Mouse (Mus musculus): Measurements from ENCODE around the gene Cdk19. TPM values are rescaled to one million over a fixed set of nuclear protein-coding genes. Genes with fewer than 3 reads are reported as not detected.

Cdk19 gene
- polyA plus RNA-seq, 1 experiment from 2014 or later = 12.0 TPM

GRCm38 (mm10) chr10:40449571-40449970 is 110.2 kb downstream of the Cdk19 start:
- 95% methylated on average over 6 of the region's 6 CpGs for WGBS
- H3K27me3 ChIP-seq = no peaks in the 10 kb centered on the region
- no peaks in the 10 kb centered on the region for H3K9me3 ChIP-seq
- no peak overlapping the region for H3K27ac ChIP-seq (replicated peaks)
- H3K4me2 ChIP-seq (replicated peaks) = no peak overlapping the region
- H3K9ac ChIP-seq (replicated peaks) = no peak overlapping the region
- ATAC-seq (ENCODE audit: low FRiP score, low read depth) = no peak
- H3K4me3 ChIP-seq = no peak overlapping the region
- peaks cover 24% of the 10 kb centered on the region for H3K4me1 ChIP-seq
- H3K36me3 ChIP-seq = no peaks in the 10 kb centered on the region

DNA sequence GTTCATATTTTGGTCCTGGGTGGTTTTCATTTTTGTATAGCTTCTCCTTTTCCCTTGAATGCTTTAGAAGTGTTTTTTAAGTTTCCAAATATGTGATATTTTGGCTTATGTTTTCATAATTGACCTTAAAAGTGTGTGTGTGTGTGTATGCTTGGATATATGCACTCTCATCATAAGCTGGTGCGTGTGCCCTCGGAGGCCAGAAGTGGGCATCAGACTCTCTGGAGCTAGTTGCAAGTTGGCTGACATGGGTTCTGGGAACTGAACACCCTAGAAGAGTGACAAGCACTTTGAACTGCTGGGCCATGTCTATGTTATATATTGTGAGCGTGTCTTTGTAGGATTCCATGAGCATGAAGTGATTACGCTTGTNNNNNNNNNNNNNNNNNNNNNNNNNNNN is 110.8 kb downstream of the Cdk19 start:
- no peak overlapping the region for H3K4me3 ChIP-seq
- no peaks in the 10 kb centered on the region for H3K9me3 ChIP-seq
- no peaks in the 10 kb centered on the region for H3K36me3 ChIP-seq
- no peak overlapping the region for H3K27ac ChIP-seq (replicated peaks)
- ATAC-seq (ENCODE audit: low FRiP score, low read depth) = no peak
- H3K9ac ChIP-seq (replicated peaks) = no peak overlapping the region
- H3K27me3 ChIP-seq = no peaks in the 10 kb centered on the region
- no peak overlapping the region for H3K4me2 ChIP-seq (replicated peaks)
- H3K4me1 ChIP-seq = peaks cover 23% of the 10 kb centered on the region
- 96% methylated on average over 4 of the region's 4 CpGs for WGBS

GRCm38 (mm10) chr10:40457116-40457515 is 117.8 kb downstream of the Cdk19 start:
- Histone ChIP-seq H3K36me3 (peaks cover 5% of the 10 kb centered on the region; the same call in 1 of the 2 replicates), H3K9me3 (no peaks in the 10 kb centered on the region), H3K27ac (replicated peaks) (no peak overlapping the region), H3K9ac (replicated peaks) (no peak overlapping the region), H3K4me3 (no peak overlapping the region), H3K4me1 (no peaks in the 10 kb centered on the region), H3K4me2 (replicated peaks) (no peak overlapping the region), H3K27me3 (no peaks in the 10 kb centered on the region)
- ATAC-seq (ENCODE audit: low FRiP score, low read depth) = no peak
- 95% methylated on average over 1 of the region's 1 CpGs for WGBS

DNA sequence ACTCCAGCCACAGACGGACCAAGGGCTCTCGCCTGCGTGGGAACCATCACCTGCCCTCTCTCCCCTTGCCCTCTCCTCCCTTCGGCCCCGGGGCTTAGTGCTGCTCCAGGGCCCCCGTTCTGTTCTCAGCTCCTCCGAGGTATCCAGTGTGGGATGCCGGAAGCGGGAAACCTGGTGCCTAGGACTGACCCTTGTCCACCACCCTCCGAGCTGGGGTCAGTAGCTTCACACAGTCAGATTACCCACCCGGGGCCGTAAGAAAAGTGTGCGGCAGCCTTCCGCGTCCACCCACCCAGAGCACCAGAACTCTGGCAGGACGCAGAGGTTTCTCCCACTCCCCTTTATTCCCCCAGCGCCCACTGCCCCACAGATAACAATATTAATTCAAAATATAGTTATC is 119.8 kb downstream of the Cdk19 start:
- no peak overlapping the region for H3K27ac ChIP-seq (replicated peaks)
- ATAC-seq (ENCODE audit: low FRiP score, low read depth) = no peak
- 85% methylated on average over 17 of the region's 17 CpGs for WGBS
- H3K36me3 ChIP-seq = peaks cover 5% of the 10 kb centered on the region; the same call in 1 of the 2 replicates
- H3K4me2 ChIP-seq (replicated peaks) = no peak overlapping the region
- no peaks in the 10 kb centered on the region for H3K4me1 ChIP-seq
- no peak overlapping the region for H3K9ac ChIP-seq (replicated peaks)
- no peak overlapping the region for H3K4me3 ChIP-seq
- H3K9me3 ChIP-seq = no peaks in the 10 kb centered on the region
- no peaks in the 10 kb centered on the region for H3K27me3 ChIP-seq

- peaks cover 5% of the 10 kb centered on the region; the same call in 1 of the 2 replicates for H3K36me3 ChIP-seq
- ATAC-seq (ENCODE audit: low FRiP score, low read depth) = no peak
- no peaks in the 10 kb centered on the region for H3K27me3 ChIP-seq
- H3K4me2 ChIP-seq (replicated peaks) = no peak overlapping the region
- WGBS = 90% methylated on average over 6 of the region's 6 CpGs
- H3K9me3 ChIP-seq = no peaks in the 10 kb centered on the region
- no peak overlapping the region for H3K4me3 ChIP-seq
- H3K4me1 ChIP-seq = no peaks in the 10 kb centered on the region
- no peak overlapping the region for H3K27ac ChIP-seq (replicated peaks)
- no peak overlapping the region for H3K9ac ChIP-seq (replicated peaks)
These were observed 122.0 kb downstream of the Cdk19 start for GRCm38 (mm10) chr10:40461362-40461761.

DNA sequence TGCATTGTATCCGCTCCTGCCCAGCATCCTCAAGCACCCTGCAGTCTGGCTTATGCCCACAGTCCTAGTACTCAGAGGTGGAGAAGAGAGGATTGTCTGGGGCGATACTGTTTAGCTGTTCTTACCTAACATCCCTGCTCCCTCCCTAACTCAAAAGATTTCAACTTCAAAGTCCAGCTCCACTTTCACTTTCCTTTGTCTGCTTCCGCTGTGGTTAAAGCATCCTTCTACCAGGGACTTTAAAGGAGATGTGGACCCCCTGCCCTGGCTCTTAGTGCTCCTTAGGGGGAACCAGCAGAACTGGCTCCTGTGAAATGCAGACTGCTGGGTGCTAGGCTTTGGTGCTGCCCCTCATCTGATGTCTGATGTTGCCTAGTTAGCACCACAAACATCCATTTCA is 122.9 kb downstream of the Cdk19 start:
- H3K36me3 ChIP-seq = peaks cover 5% of the 10 kb centered on the region; the same call in 1 of the 2 replicates
- WGBS = 39% methylated on average over 3 of the region's 3 CpGs
- H3K4me2 ChIP-seq (replicated peaks) = no peak overlapping the region
- H3K27ac ChIP-seq (replicated peaks) = no peak overlapping the region
- no peak for ATAC-seq (ENCODE audit: low FRiP score, low read depth)
- no peaks in the 10 kb centered on the region for H3K9me3 ChIP-seq
- H3K9ac ChIP-seq (replicated peaks) = no peak overlapping the region
- H3K4me3 ChIP-seq = no peak overlapping the region
- no peaks in the 10 kb centered on the region for H3K27me3 ChIP-seq
- H3K4me1 ChIP-seq = no peaks in the 10 kb centered on the region

DNA sequence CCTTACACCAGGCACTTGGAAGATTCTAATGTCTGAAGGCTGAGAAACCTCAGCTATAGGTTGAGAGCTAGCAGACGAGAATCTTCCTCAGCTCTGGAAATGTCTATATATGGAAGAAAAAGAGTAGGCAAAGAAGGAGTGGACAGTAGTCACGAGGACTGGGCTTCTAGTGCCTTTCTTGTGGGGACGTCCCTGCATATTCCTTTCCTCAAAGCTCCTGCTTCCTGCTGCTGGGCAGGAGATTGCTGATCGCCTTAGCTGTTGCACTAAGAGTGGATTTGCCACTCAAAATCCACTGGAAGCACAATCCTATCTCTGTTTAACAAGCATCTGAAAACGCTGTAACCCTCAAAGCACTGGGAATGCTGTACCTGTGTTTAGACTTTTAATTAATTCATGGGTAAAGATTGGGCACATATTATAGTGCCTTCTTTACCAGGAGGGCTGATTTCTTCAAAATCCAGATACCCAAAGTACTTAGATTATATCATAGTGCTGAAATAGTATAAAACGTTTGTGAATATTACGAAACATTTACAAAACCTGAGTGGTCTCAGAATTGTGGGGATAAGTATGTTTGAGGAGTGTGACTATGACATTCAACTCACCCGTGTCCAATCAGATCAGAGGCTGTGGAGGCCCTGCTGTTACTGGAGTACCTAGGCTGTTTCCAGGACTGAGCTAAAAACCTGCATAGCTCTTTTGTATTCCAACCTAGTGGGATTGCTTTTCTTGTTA is 128.0 kb downstream of the Cdk19 start:
- H3K4me2 ChIP-seq (replicated peaks) = no peak overlapping the region
- no peaks in the 10 kb centered on the region for H3K9me3 ChIP-seq
- H3K27ac ChIP-seq (replicated peaks) = no peak overlapping the region
- ATAC-seq (ENCODE audit: low FRiP score, low read depth) = no peak
- no peaks in the 10 kb centered on the region for H3K27me3 ChIP-seq
- no peaks in the 10 kb centered on the region for H3K4me1 ChIP-seq
- no peak overlapping the region for H3K4me3 ChIP-seq
- WGBS = 81% methylated on average over 8 of the region's 8 CpGs
- no peak overlapping the region for H3K9ac ChIP-seq (replicated peaks)
- 0 out of 2 replicates have a peak, but pooled peaks cover 3% of the 10 kb centered on the region for H3K36me3 ChIP-seq

- Histone ChIP-seq H3K27ac (replicated peaks) (no peak overlapping the region), H3K4me2 (replicated peaks) (no peak overlapping the region), H3K9me3 (no peaks in the 10 kb centered on the region), H3K4me1 (no peaks in the 10 kb centered on the region), H3K36me3 (peaks cover 7% of the 10 kb centered on the region; the same call in 1 of the 2 replicates), H3K27me3 (no peaks in the 10 kb centered on the region), H3K9ac (replicated peaks) (no peak overlapping the region), H3K4me3 (no peak overlapping the region)
- WGBS = 85% methylated on average over 1 of the region's 1 CpGs
- ATAC-seq (ENCODE audit: low FRiP score, low read depth) = no peak
These were observed 128.5 kb downstream of the Cdk19 start for GRCm38 (mm10) chr10:40467912-40468254.

- Histone ChIP-seq H3K36me3 (peaks cover 7% of the 10 kb centered on the region; the same call in 1 of the 2 replicates), H3K27me3 (no peaks in the 10 kb centered on the region), H3K4me2 (replicated peaks) (no peak overlapping the region), H3K27ac (replicated peaks) (no peak overlapping the region), H3K9ac (replicated peaks) (no peak overlapping the region), H3K9me3 (no peaks in the 10 kb centered on the region), H3K4me3 (no peak overlapping the region), H3K4me1 (no peaks in the 10 kb centered on the region)
- no peak for ATAC-seq (ENCODE audit: low FRiP score, low read depth)
- WGBS = 94% methylated on average over 2 of the region's 2 CpGs
These were observed 129.8 kb downstream of the Cdk19 start for GRCm38 (mm10) chr10:40469145-40469544.

DNA sequence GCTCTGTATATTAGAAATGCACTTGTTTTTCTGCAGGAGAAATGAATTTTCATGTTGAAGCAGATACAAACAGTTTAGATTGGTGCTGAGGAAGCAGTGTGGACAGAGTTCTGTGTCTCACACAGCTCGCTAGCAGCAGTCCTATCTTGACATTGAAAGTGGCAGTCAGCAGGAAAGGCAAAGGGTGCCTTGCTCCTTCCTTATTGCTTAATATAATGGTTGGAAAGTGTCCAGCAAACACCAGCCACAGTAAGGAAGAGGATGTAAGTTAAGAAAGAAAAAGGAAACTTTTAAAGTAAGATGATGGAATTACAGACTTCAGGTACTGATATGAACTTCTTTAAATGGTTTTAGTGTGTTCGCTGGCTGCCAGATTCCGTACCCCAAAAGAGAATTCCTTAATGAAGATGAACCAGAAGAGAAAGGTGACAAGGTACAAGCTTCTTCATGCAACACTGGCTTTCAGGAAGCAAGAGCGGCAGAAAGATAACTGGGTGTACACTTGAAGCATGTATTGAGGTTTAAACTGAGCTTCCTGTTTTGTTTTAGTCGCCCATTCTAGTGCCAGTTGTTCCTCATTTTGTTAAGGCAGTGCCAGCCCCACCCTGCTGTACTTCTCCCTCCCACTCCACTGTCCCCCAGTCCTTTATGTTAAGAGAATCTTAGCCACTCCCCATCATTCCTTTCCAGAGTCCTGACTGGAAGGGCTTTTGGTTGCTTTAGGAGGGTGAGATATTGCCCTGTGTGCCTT is 137.3 kb downstream of the Cdk19 start:
- Histone ChIP-seq H3K27ac (replicated peaks) (no peak overlapping the region), H3K36me3 (peaks cover 45% of the 10 kb centered on the region), H3K4me2 (replicated peaks) (no peak overlapping the region), H3K4me3 (no peak overlapping the region), H3K27me3 (no peaks in the 10 kb centered on the region), H3K9ac (replicated peaks) (no peak overlapping the region), H3K4me1 (no peaks in the 10 kb centered on the region), H3K9me3 (no peaks in the 10 kb centered on the region)
- WGBS = 85% methylated on average over 5 of the region's 5 CpGs
- ATAC-seq (ENCODE audit: low FRiP score, low read depth) = no peak

DNA sequence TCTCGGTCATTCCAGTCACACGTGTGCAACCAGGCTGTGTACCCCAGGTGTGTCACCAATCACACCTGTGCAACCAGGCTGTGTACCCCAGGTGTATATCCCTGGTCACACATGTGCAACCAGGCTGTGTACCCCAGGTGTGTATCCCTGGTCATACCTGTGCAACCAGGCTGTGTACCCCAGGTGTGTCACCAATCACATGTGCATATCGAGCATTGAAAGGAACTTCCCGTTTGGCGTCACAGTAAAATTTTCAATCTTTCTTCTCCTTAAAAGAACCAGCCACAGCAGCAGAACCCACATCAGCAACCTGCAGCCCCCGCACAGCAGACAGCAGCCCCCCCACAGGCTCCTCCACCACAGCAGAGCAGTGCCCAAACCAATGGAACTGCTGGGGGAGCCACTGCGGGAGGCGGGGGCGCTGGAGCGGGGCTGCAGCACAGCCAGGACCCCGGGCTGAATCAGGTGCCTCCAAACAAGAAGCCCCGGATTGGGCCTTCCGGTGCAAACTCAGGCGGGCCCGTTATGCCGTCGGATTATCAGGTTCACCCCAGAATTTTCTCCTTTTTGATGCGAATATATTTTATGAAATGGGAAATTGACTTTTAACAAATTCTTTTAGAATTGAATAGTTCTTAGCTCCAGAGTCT is 138.2 kb downstream of the Cdk19 start:
- no peak overlapping the region for H3K9ac ChIP-seq (replicated peaks)
- no peaks in the 10 kb centered on the region for H3K4me1 ChIP-seq
- ATAC-seq (ENCODE audit: low FRiP score, low read depth) = no peak
- peaks cover 41% of the 10 kb centered on the region for H3K36me3 ChIP-seq
- no peak overlapping the region for H3K4me2 ChIP-seq (replicated peaks)
- no peaks in the 10 kb centered on the region for H3K27me3 ChIP-seq
- no peak overlapping the region for H3K4me3 ChIP-seq
- no peak overlapping the region for H3K27ac ChIP-seq (replicated peaks)
- no peaks in the 10 kb centered on the region for H3K9me3 ChIP-seq
- 93% methylated on average over 18 of the region's 18 CpGs for WGBS

GRCm38 (mm10) chr10:40478626-40479025 is 139.3 kb downstream of the Cdk19 start:
- WGBS = 94% methylated on average over 3 of the region's 3 CpGs
- H3K9ac ChIP-seq (replicated peaks) = no peak overlapping the region
- H3K36me3 ChIP-seq = peaks cover 38% of the 10 kb centered on the region

More at GRCm38 (mm10) chr10:40478626-40479025, 139.3 kb downstream of the Cdk19 start:
- no peaks in the 10 kb centered on the region for H3K27me3 ChIP-seq
- H3K4me1 ChIP-seq = no peaks in the 10 kb centered on the region
- no peak overlapping the region for H3K4me2 ChIP-seq (replicated peaks)
- H3K27ac ChIP-seq (replicated peaks) = no peak overlapping the region
- no peaks in the 10 kb centered on the region for H3K9me3 ChIP-seq
- no peak overlapping the region for H3K4me3 ChIP-seq
- ATAC-seq (ENCODE audit: low FRiP score, low read depth) = no peak
